Mouse (Mus musculus) lung, postnatal 0 days (tissue): ENCODE measurements at regions not wholly inside any gene's neighbourhood (a gene's known extent, or its start where the extent isn't known, plus 50 kb on each side); places are given as distances from the start of the nearest gene placed in this dataset.

Source experiments
- CTCF ChIP-seq: IDR thresholded peaks from 2 replicates; pipeline ENCODE4 v1.5.1; 2016; ENCODE audit warnings: antibody characterized with exemption, mild to moderate bottlenecking
- EP300 ChIP-seq: IDR thresholded peaks from 2 replicates; pipeline ENCODE4 v1.6.1; 2016; ENCODE audit warnings: antibody characterized with exemption, mild to moderate bottlenecking, control low read depth

DNA sequence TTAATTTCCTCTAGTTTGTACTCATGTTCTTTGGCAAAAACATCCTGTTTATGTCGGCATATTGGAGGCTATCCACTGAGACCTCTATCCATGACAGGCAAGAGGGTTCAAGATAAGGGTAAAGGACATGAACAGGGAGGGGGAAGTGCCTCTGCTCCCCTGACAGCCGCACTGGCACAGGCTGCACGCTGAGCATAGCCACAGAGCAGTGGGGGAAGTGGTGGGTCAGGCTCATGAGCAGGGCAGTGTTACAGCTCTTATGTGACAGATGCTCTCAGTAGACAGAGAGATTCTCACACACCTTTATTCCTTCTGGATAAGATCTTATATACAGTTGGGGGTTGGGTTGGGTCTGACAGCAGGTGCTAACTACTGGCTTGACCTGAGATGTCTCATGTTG, 676.6 kb downstream of the Slc16a7 start:
- no peak for TF ChIP-seq CTCF
- no peak for TF ChIP-seq EP300
